Mouse (Mus musculus) neural tube, embryonic 11.5 days (tissue): ENCODE measurements around the gene Ttc28. TPM values are rescaled to one million over a fixed set of nuclear protein-coding genes. Genes with fewer than 3 reads are reported as not detected.

Experiments
- ATAC-seq: fragments of 200-750 bp; cut with Nextera tagmentation; 2 replicates; pipeline ENCODE4 v1.8.0; 2017; ENCODE audit warnings: moderate number of reproducible peaks, mild to moderate bottlenecking, moderate TSS enrichment, moderate library complexity; ENCODE audit not compliant: insufficient read depth, low FRiP score, low TSS enrichment
- DNase-seq: peaks from one replicate; pipeline ENCODE4 v3.0.0-alpha.2; 2015; ENCODE audit warnings: low spot score
- H3K27ac ChIP-seq: fragments of 300-500 bp; sonication (generic); 2 replicates; pipeline ENCODE4 v1.5.1; 2014; ENCODE audit warnings: low read depth, mild to moderate bottlenecking, low read length
- H3K27me3 ChIP-seq: fragments of 300-500 bp; sonication (generic); 2 replicates; pipeline ENCODE4 v1.6.1; 2014; ENCODE audit warnings: mild to moderate bottlenecking, low read length, mixed read lengths; ENCODE audit not compliant: control insufficient read depth, insufficient read depth
- H3K36me3 ChIP-seq: fragments of 300-500 bp; sonication (generic); 2 replicates; pipeline ENCODE4 v1.6.1; 2014; ENCODE audit warnings: mild to moderate bottlenecking, low read length, moderate library complexity, mixed read lengths; ENCODE audit not compliant: control insufficient read depth, insufficient read depth
- H3K4me1 ChIP-seq: fragments of 300-500 bp; sonication (generic); 2 replicates; pipeline ENCODE4 v1.6.1; 2014; ENCODE audit warnings: low read length, mixed read lengths; ENCODE audit not compliant: control insufficient read depth, insufficient read depth
- H3K4me2 ChIP-seq: fragments of 300-500 bp; sonication (generic); 2 replicates; pipeline ENCODE4 v1.6.1; 2014; ENCODE audit warnings: low read depth, mild to moderate bottlenecking, moderate library complexity
- H3K4me3 ChIP-seq: fragments of 300-500 bp; sonication (generic); 2 replicates; pipeline ENCODE4 v1.5.1; 2014; ENCODE audit warnings: low read depth, low read length
- H3K9ac ChIP-seq: fragments of 300-500 bp; sonication (generic); 2 replicates; pipeline ENCODE4 v1.6.1; 2014; ENCODE audit warnings: mild to moderate bottlenecking, low read length
- H3K9me3 ChIP-seq: fragments of 300-500 bp; sonication (generic); 2 replicates; pipeline ENCODE4 v1.6.1; 2016; ENCODE audit warnings: low read length; ENCODE audit not compliant: control insufficient read depth
- WGBS: fragments of 180-500 bp; shearing (Covaris S2); extraction: QIAGEN DNeasy Blood & Tissue Kit; methylation state at CpG from one replicate; pipeline ENCODE4 v1.1.7; 2014; 5-methylcytosine and 5-hydroxymethylcytosine counted together
- polyA plus RNA-seq: library from polyadenylated mRNA; unstranded; fragments of >200 nt; fragmentation: Nextera tagmentation; extraction: Ambion mirVana; gene quantifications from 2 replicates; pipeline ENCODE4 v1.2.1, GENCODE M21; 2014

The Ttc28 gene
- polyA plus RNA-seq, 1 experiment from 2014 or later = 16.1 TPM

GRCm38 (mm10) chr5:110978461-110978860, 98.9 kb downstream of the Ttc28 start:
- peak overlapping the region; percentile 61 for H3K9ac ChIP-seq
- no peaks in the 10 kb centered on the region for H3K36me3 ChIP-seq
- H3K4me3 ChIP-seq = peak overlapping the region; percentile 64
- no peaks in the 10 kb centered on the region for H3K9me3 ChIP-seq
- DNase-seq (peak; percentile 81), ATAC-seq (peak; percentile 60; the same call in 1 of the 2 replicates)
- no peaks in the 10 kb centered on the region for H3K4me1 ChIP-seq
- no peak overlapping the region; the same call in 1 of the 2 replicates for H3K27ac ChIP-seq
- WGBS = 2% methylated on average over 9 of the region's 9 CpGs
- H3K27me3 ChIP-seq = no peaks in the 10 kb centered on the region
- H3K4me2 ChIP-seq = peak overlapping the region; percentile 96

GRCm38 (mm10) chr5:110979011-110979860, 99.6 kb downstream of the Ttc28 start:
- H3K9ac ChIP-seq = peak overlapping the region; percentile 61
- ATAC-seq = peak; percentile 58
- DNase-seq = peak; percentile 71
- peak overlapping the region; percentile 96 for H3K4me2 ChIP-seq
- no peaks in the 10 kb centered on the region for H3K27me3 ChIP-seq
- H3K27ac ChIP-seq = peak overlapping the region; percentile 58
- H3K36me3 ChIP-seq = no peaks in the 10 kb centered on the region
- H3K9me3 ChIP-seq = no peaks in the 10 kb centered on the region
- under 1% methylated on average over 89 of the region's 104 CpGs for WGBS
- no peaks in the 10 kb centered on the region for H3K4me1 ChIP-seq
- H3K4me3 ChIP-seq = peak overlapping the region; percentile 64

DNA sequence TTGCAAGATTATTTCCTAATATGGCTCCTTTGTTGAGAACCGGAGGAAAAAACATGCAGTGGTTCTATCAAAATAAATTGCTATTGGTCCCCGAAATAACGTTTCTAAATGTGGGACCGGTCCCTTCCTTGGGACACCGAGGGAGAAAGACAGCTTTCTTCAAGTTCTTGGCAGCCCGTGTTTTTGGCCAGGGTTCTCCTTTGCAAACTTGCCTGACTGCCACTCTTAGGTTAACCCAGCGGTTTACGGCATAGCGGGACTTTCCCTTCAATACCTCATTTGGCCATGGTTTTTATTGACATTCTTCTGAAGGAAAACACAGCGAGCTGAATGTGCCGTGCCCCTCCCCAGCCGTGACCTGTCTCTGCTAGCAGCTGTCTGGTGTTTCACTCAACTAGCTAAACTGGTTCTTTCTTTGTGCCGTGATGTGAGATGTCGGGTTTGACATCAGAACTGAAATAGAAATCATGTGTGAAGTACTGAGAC, 100.3 kb downstream of the Ttc28 start:
- under 1% methylated on average over 14 of the region's 14 CpGs for WGBS
- Histone ChIP-seq H3K27me3 (no peaks in the 10 kb centered on the region), H3K4me3 (peak overlapping the region; percentile 64), H3K4me1 (no peaks in the 10 kb centered on the region), H3K27ac (peak overlapping the region; percentile 58), H3K4me2 (peak overlapping the region; percentile 96), H3K9me3 (no peaks in the 10 kb centered on the region), H3K9ac (peak overlapping the region; percentile 61), H3K36me3 (no peaks in the 10 kb centered on the region)
- DNase-seq = peak; percentile 58
- ATAC-seq = 0 out of 2 replicates have a peak, but pooled peaks have one; percentile 11

DNA sequence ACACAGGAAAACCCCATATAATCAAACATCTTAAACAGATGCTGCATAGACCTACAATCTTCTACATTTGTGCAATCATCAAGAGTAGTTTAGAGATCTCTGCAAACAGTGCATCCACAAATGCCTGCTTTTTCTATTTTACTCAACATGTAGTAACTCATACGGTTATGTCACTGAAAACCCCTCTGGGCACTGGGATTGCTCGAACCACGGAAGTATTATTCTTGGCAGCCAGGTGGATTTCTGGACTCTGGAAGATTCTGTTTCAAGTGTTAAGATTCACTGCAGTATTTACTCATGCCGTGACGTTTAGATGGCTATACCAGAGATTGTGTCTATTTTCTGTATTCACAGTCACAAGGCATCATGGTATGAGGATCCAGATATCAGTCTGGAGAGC, 101.0 kb downstream of the Ttc28 start:
- Histone ChIP-seq H3K9ac (peak overlapping the region; percentile 61; the same call in 1 of the 2 replicates), H3K27me3 (no peaks in the 10 kb centered on the region), H3K27ac (no peak overlapping the region; the same call in 1 of the 2 replicates), H3K4me2 (peak overlapping the region; percentile 96), H3K4me3 (peak overlapping the region; percentile 64), H3K36me3 (no peaks in the 10 kb centered on the region), H3K9me3 (no peaks in the 10 kb centered on the region), H3K4me1 (no peaks in the 10 kb centered on the region)
- WGBS = 51% methylated on average over 5 of the region's 5 CpGs
- ATAC-seq (no peak), DNase-seq (no peak)

- 67% methylated on average over 3 of the region's 3 CpGs for WGBS
- Histone ChIP-seq H3K27me3 (no peaks in the 10 kb centered on the region), H3K9ac (no peak overlapping the region), H3K4me3 (no peak overlapping the region), H3K36me3 (no peaks in the 10 kb centered on the region), H3K27ac (no peak overlapping the region), H3K4me1 (no peaks in the 10 kb centered on the region), H3K9me3 (no peaks in the 10 kb centered on the region), H3K4me2 (no peak overlapping the region)
- ATAC-seq (no peak), DNase-seq (no peak)
Observed at GRCm38 (mm10) chr5:110982436-110982835, 102.8 kb downstream of the Ttc28 start.

GRCm38 (mm10) chr5:110984136-110984681, 104.6 kb downstream of the Ttc28 start:
- H3K27ac ChIP-seq = no peak overlapping the region
- no peaks in the 10 kb centered on the region for H3K9me3 ChIP-seq
- H3K4me1 ChIP-seq = no peaks in the 10 kb centered on the region
- no peak overlapping the region for H3K4me2 ChIP-seq
- ATAC-seq (no peak), DNase-seq (no peak)
- H3K9ac ChIP-seq = no peak overlapping the region
- H3K27me3 ChIP-seq = no peaks in the 10 kb centered on the region
- no peak overlapping the region for H3K4me3 ChIP-seq
- WGBS = 82% methylated on average over 6 of the region's 6 CpGs
- no peaks in the 10 kb centered on the region for H3K36me3 ChIP-seq

DNA sequence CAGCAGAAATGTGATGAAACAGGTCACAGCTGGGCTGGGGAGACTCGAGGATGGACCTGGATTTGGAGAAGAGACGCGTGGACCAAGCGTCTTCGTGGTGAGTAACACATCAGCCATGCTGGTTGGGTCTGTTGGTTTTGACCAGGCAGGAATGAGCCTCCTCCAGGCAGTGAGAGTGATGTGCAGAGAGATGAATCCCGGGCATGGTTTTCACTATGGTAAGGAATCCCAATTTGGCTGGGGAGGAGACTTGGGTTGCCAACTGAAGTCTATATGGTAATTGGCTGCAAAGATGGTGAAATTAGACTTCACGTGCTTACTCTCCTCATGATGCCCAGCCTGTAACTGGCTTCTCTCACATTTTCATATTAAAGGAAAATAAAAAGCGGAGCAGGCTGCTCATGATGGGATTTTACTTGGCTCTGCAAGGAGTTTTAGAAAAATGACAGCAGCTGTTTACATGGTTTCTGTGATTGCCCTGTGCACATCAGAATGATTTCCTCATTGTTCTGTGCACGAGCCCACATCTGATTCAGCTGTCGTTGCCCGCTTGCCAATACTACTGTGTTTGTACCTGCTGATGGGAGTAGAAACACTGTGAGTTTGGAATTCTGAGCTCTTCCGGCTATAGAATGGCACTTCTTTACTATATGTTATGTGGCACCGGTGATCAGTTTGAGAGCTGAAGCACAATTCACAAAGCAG, 117.4 kb downstream of the Ttc28 start:
- no peak overlapping the region for H3K4me2 ChIP-seq
- H3K27me3 ChIP-seq = no peaks in the 10 kb centered on the region
- no peak overlapping the region for H3K4me3 ChIP-seq
- H3K4me1 ChIP-seq = peaks cover 4% of the 10 kb centered on the region; the same call in 1 of the 2 replicates
- WGBS = 93% methylated on average over 13 of the region's 13 CpGs
- no peak for DNase-seq
- H3K9me3 ChIP-seq = no peaks in the 10 kb centered on the region
- ATAC-seq = no peak
- no peak overlapping the region for H3K27ac ChIP-seq
- H3K9ac ChIP-seq = no peak overlapping the region
- no peaks in the 10 kb centered on the region for H3K36me3 ChIP-seq

DNA sequence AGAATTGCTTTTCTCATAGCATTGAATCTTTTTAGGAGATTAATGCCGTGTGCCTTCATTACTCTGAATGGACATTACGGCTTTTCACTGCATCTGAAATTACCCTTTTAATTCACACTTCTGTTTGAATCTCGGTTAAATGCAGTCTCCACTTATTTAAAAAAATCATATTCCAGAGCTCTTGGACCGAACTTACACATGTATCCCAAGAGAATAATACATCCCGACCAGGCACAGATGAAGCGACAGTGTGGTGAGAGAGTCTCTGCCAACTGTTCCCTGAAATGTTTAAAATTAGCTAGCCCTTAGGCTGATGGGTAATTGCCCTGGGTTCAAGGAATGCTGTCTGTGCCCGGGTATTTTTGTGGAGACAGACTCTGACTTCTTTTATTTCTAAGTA, 118.1 kb downstream of the Ttc28 start:
- WGBS = 66% methylated on average over 7 of the region's 7 CpGs
- Histone ChIP-seq H3K4me1 (peaks cover 4% of the 10 kb centered on the region; the same call in 1 of the 2 replicates), H3K4me2 (no peak overlapping the region), H3K27ac (no peak overlapping the region), H3K36me3 (no peaks in the 10 kb centered on the region), H3K9me3 (no peaks in the 10 kb centered on the region), H3K27me3 (no peaks in the 10 kb centered on the region), H3K9ac (no peak overlapping the region), H3K4me3 (no peak overlapping the region)
- DNase-seq (no peak), ATAC-seq (no peak)
